Mouse (Mus musculus): Measurements from ENCODE around the gene Srsf7. TPM values are rescaled to one million over a fixed set of nuclear protein-coding genes. Genes with fewer than 3 reads are reported as not detected.
A peak's percentile ranks its signal among the peaks of the same experiment; 100 is the strongest.
"Not testable (repeated sequence)": the region's sequence is repeated elsewhere in the genome, so short reads cannot be mapped to it uniquely, and the experiment has no call there.

The Srsf7 gene
- total and polyA plus RNA-seq, 2 experiments from 2014 or later, result 86.2 to 154 TPM

DNA sequence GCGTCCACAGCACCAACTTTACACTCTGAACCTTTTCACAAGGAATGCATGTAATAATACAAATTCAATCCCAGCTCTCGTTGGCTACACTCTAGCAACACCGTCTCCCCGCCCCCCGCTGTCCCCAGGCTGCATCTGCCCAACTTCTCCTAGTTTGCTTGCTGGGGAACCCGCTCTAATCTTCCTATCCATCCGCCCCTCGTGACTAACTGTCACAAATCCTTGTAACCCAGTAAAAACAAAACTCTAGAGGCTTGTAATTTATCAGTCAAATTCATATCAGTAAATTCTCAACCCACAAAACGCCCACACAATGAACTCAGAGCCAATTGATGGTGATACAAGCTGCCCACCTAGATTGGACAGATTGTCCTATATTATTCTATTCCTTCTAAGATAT, 14.1 kb upstream of the Srsf7 start:
- ATAC-seq (ENCODE audit: insufficient read depth, low read depth), result no peak
- Histone ChIP-seq H3K36me3 (replicated peaks; ENCODE audit: control insufficient read depth, insufficient read depth, low read length) (no peaks in the 10 kb centered on the region), H3K4me2 (ENCODE audit: low read depth, low read length) (no peak overlapping the region), H3K27ac (ENCODE audit: low read depth) (no peak overlapping the region), H3K27me3 (ENCODE audit: control insufficient read depth, insufficient read depth, low read length) (no peaks in the 10 kb centered on the region), H3K9me3 (replicated peaks; ENCODE audit: control insufficient read depth, low read length) (no peaks in the 10 kb centered on the region), H3K9ac (replicated peaks; ENCODE audit: low read depth, low read length) (no peak overlapping the region), H3K4me3 (ENCODE audit: low read depth, low read length) (no peak overlapping the region), H3K4me1 (ENCODE audit: control insufficient read depth, insufficient read depth) (peaks cover 9% of the 10 kb centered on the region)
- DNase-seq (ENCODE audit: low spot score), result no peak
- 68% methylated on average over 9 of the region's 9 CpGs for WGBS
- no peak for TF ChIP-seq EP300 (IDR thresholded peaks at IDR 0.05; ENCODE audit: low read depth)
- TF ChIP-seq CTCF (IDR thresholded peaks at IDR 0.05; ENCODE audit: low read depth), result no peak

DNA sequence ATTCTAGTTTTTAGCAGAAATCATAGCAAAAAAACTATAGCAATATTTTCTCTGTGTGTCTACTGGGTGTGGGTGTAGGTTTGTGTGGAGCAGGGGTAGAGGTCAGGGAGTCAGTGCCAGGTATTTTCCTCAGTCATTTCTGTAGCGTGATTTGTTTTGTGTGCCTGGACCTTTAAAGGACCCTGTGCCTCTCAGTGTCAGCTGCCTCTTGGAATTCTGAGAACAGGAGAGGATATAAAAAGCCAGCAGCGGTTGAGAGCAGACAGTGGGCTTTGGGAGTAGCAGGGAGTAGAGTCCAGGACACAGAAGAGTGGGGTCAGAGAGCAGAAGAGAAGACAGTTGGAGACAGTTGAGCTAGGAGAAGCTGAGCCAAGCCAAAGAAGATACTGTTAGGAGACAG, 13.0 kb upstream of the Srsf7 start:
- DNase-seq (ENCODE audit: low spot score), result no peak
- no peaks in the 10 kb centered on the region for H3K36me3 ChIP-seq (replicated peaks; ENCODE audit: control insufficient read depth, insufficient read depth, low read length)
- no peak for ATAC-seq (ENCODE audit: insufficient read depth, low read depth)
- 0 out of 2 replicates have a peak overlapping the region, but pooled peaks have one; percentile 42 for H3K9ac ChIP-seq (replicated peaks; ENCODE audit: low read depth, low read length)
- peak overlapping the region; percentile 30; the same call in 1 of the 2 replicates for H3K27ac ChIP-seq (ENCODE audit: low read depth)
- 32% methylated on average over 2 of the region's 2 CpGs for WGBS
- no peak overlapping the region for H3K4me3 ChIP-seq (ENCODE audit: low read depth, low read length)
- peaks cover 9% of the 10 kb centered on the region for H3K4me1 ChIP-seq (ENCODE audit: control insufficient read depth, insufficient read depth)
- no peaks in the 10 kb centered on the region for H3K27me3 ChIP-seq (ENCODE audit: control insufficient read depth, insufficient read depth, low read length)
- no peak overlapping the region for H3K4me2 ChIP-seq (ENCODE audit: low read depth, low read length)
- TF ChIP-seq CTCF (IDR thresholded peaks at IDR 0.05; ENCODE audit: low read depth) (no peak), EP300 (IDR thresholded peaks at IDR 0.05; ENCODE audit: low read depth) (no peak)
- H3K9me3 ChIP-seq (replicated peaks; ENCODE audit: control insufficient read depth, low read length), result no peaks in the 10 kb centered on the region

DNA sequence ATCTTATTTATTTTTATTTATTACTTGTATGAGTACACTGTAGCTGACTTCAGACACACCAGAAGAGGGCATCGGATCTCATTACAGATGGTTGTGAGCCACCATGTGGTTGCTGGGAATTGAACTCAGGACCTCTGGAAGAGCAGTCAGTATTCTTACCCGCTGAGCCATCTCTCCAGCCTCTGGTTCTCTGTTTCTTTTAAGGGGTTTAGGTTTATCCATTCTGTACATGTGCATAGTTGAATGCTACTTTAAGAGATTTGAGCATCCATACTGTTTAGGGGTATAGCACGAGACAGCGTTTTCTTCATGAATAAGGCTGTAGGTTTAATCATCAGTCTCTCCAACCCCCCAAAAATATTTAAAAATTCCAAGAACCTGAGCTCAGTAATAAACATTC, 6.9 kb upstream of the Srsf7 start:
- 90% methylated on average over 4 of the region's 4 CpGs for WGBS
- H3K9ac ChIP-seq (replicated peaks; ENCODE audit: low read depth, low read length), result not testable (repeated sequence)

DNA sequence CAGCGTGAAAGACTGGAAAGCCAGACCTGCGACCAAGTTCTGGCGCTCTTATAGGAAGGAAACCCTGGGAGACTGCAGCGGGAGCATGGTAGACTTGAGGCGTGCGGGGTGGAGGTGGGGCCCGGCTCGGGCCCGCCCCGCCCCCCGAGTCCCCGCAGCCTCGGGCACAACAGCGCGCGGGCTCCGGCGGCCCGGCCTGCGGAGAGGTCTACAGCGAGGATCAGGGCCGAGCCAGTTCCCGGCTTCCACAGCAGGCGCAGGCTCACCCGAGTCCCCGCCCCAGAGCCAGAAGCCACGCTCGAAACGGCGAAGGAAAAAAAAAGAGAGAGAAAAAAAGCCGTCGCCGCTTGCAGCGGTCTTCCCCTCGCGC, 821 bp downstream of the Srsf7 start:
- WGBS, result under 1% methylated on average over 35 of the region's 36 CpGs
- TF ChIP-seq CTCF (IDR thresholded peaks at IDR 0.05; ENCODE audit: low read depth), result no peak
- no peak for TF ChIP-seq EP300 (IDR thresholded peaks at IDR 0.05; ENCODE audit: low read depth)
- Histone ChIP-seq H3K4me2 (ENCODE audit: low read depth, low read length) (peak overlapping the region; percentile 93), H3K27me3 (ENCODE audit: control insufficient read depth, insufficient read depth, low read length) (no peaks in the 10 kb centered on the region), H3K4me3 (ENCODE audit: low read depth, low read length) (peak overlapping the region; percentile 86), H3K9me3 (replicated peaks; ENCODE audit: control insufficient read depth, low read length) (no peaks in the 10 kb centered on the region), H3K4me1 (ENCODE audit: control insufficient read depth, insufficient read depth) (0 out of 2 replicates have a peak, but pooled peaks cover 5% of the 10 kb centered on the region), H3K27ac (ENCODE audit: low read depth) (peak overlapping the region; percentile 97), H3K9ac (replicated peaks; ENCODE audit: low read depth, low read length) (peak overlapping the region; percentile 82), H3K36me3 (replicated peaks; ENCODE audit: control insufficient read depth, insufficient read depth, low read length) (peaks cover 36% of the 10 kb centered on the region)
- peak; percentile 37 for ATAC-seq (ENCODE audit: insufficient read depth, low read depth)
- DNase-seq (ENCODE audit: low spot score), result no peak

More for the DNA sequence above, 6.9 kb upstream of the Srsf7 start:
- H3K4me3 ChIP-seq (ENCODE audit: low read depth, low read length); H3K36me3 ChIP-seq (replicated peaks; ENCODE audit: control insufficient read depth, insufficient read depth, low read length); H3K27me3 ChIP-seq (ENCODE audit: control insufficient read depth, insufficient read depth, low read length); H3K27ac ChIP-seq (ENCODE audit: low read depth); DNase-seq (ENCODE audit: low spot score); H3K4me2 ChIP-seq (ENCODE audit: low read depth, low read length); H3K4me1 ChIP-seq (ENCODE audit: control insufficient read depth, insufficient read depth); H3K9me3 ChIP-seq (replicated peaks; ENCODE audit: control insufficient read depth, low read length); ATAC-seq (ENCODE audit: insufficient read depth, low read depth): not testable (repeated sequence)

GRCm38 (mm10) chr17:80205657-80206056, 1.4 kb downstream of the Srsf7 start:
- WGBS, result 6% methylated on average over 5 of the region's 5 CpGs

DNA sequence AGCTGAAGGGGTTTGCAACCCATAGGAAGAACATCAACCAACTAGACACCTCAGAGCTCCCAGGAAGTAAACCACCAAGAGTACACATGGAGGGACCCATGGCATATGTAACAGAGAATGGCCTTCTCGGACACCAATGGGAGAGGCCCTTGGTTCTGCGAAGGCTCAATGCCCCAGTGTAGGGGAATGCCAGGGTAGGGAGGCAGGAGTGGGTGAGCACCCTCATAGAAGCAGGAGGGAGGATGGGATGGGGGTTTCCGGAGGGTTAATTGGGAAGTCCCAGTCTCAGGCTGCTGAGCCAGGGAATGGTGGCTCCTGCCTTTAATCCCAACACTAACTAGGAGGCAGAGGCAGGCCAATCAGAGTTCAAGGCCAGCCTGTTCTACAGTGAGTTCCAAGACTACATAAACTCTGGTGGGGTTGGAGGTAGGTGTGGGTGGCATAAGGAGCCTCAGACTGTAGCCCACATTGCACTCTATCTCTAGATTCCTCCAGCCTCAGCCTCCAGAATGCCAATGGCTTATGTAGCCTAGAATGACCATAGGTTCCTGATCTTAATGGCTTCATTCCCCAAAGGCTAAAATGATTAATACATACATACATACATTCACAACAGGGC, 7.8 kb downstream of the Srsf7 start:
- 0 out of 2 replicates have a peak, but pooled peaks cover 5% of the 10 kb centered on the region for H3K4me1 ChIP-seq (ENCODE audit: control insufficient read depth, insufficient read depth)
- no peaks in the 10 kb centered on the region for H3K9me3 ChIP-seq (replicated peaks; ENCODE audit: control insufficient read depth, low read length)
- DNase-seq (ENCODE audit: low spot score) (no peak), ATAC-seq (ENCODE audit: insufficient read depth, low read depth) (no peak)
- peaks cover 48% of the 10 kb centered on the region for H3K36me3 ChIP-seq (replicated peaks; ENCODE audit: control insufficient read depth, insufficient read depth, low read length)
- TF ChIP-seq EP300 (IDR thresholded peaks at IDR 0.05; ENCODE audit: low read depth) (no peak), CTCF (IDR thresholded peaks at IDR 0.05; ENCODE audit: low read depth) (no peak)
- WGBS, result 89% methylated on average over 3 of the region's 3 CpGs
- H3K9ac ChIP-seq (replicated peaks; ENCODE audit: low read depth, low read length), result no peak overlapping the region
- no peak overlapping the region for H3K27ac ChIP-seq (ENCODE audit: low read depth)
- no peaks in the 10 kb centered on the region for H3K27me3 ChIP-seq (ENCODE audit: control insufficient read depth, insufficient read depth, low read length)
- no peak overlapping the region for H3K4me2 ChIP-seq (ENCODE audit: low read depth, low read length)
- H3K4me3 ChIP-seq (ENCODE audit: low read depth, low read length), result no peak overlapping the region

More at GRCm38 (mm10) chr17:80205657-80206056, 1.4 kb downstream of the Srsf7 start:
- DNase-seq (ENCODE audit: low spot score), result no peak
- Histone ChIP-seq H3K9ac (replicated peaks; ENCODE audit: low read depth, low read length) (peak overlapping the region; percentile 82; the same call in 1 of the 2 replicates), H3K36me3 (replicated peaks; ENCODE audit: control insufficient read depth, insufficient read depth, low read length) (peaks cover 36% of the 10 kb centered on the region), H3K4me1 (ENCODE audit: control insufficient read depth, insufficient read depth) (0 out of 2 replicates have a peak, but pooled peaks cover 5% of the 10 kb centered on the region), H3K9me3 (replicated peaks; ENCODE audit: control insufficient read depth, low read length) (no peaks in the 10 kb centered on the region), H3K4me2 (ENCODE audit: low read depth, low read length) (peak overlapping the region; percentile 93), H3K27me3 (ENCODE audit: control insufficient read depth, insufficient read depth, low read length) (no peaks in the 10 kb centered on the region), H3K27ac (ENCODE audit: low read depth) (no peak overlapping the region), H3K4me3 (ENCODE audit: low read depth, low read length) (peak overlapping the region; percentile 86)
- no peak for ATAC-seq (ENCODE audit: insufficient read depth, low read depth)
- TF ChIP-seq EP300 (IDR thresholded peaks at IDR 0.05; ENCODE audit: low read depth) (no peak), CTCF (IDR thresholded peaks at IDR 0.05; ENCODE audit: low read depth) (no peak)

Data from heart, postnatal 0 days (tissue).